Comparison of ENCODE assay signal across 15 mouse cellular contexts in genomic region chr8:79636151-79636550, GRCm38 (mm10).
"Had no signal": no experiment of that assay in that cellular context is flagged by ENCODE, and none has a peak within 500 bp of the region (broad histone marks: within the 10 kb centered on the region; RNA-seq: fewer than 3 reads in every experiment).

No protein-coding gene starts in this region.

- H3K4me3 ChIP-seq: liver, embryonic 15.5 days; lung, embryonic 15.5 days; midbrain, embryonic 13.5 days; midbrain, embryonic 15.5 days; neural tube, embryonic 12.5 days; stomach, embryonic 15.5 days had no signal

- ATAC-seq: liver, postnatal 0 days; lung, postnatal 0 days; midbrain, embryonic 13.5 days; midbrain, embryonic 15.5 days had no signal

- H3K36me3 ChIP-seq: liver, embryonic 15.5 days; lung, embryonic 15.5 days; midbrain, embryonic 13.5 days; midbrain, embryonic 15.5 days; neural tube, embryonic 12.5 days; stomach, embryonic 15.5 days had no signal

- DNase-seq: liver, postnatal 0 days; lung, adult 2 months; lung, postnatal 14 days; lung, postnatal 36 days; right cerebral cortex, postnatal 14 days; thymus, adult 2 months; thymus, postnatal 25 days; thymus, postnatal 4 days had no signal

- H3K27me3 ChIP-seq: liver, embryonic 15.5 days; lung, embryonic 15.5 days; midbrain, embryonic 13.5 days; midbrain, embryonic 15.5 days; neural tube, embryonic 12.5 days; stomach, embryonic 15.5 days had no signal

- H3K9me3 ChIP-seq: liver, embryonic 15.5 days; lung, embryonic 15.5 days; midbrain, embryonic 13.5 days; midbrain, embryonic 15.5 days; neural tube, embryonic 12.5 days; stomach, embryonic 15.5 days had no signal
